Mouse (Mus musculus): ENCODE data around the gene Diaph2. TPM values are rescaled to one million over a fixed set of nuclear protein-coding genes. Genes with fewer than 3 reads are reported as not detected.
A peak's percentile ranks its signal among the peaks of the same experiment; 100 is the strongest.

Diaph2 gene
- polyA plus RNA-seq, 1 experiment = 5.0 TPM

DNA sequence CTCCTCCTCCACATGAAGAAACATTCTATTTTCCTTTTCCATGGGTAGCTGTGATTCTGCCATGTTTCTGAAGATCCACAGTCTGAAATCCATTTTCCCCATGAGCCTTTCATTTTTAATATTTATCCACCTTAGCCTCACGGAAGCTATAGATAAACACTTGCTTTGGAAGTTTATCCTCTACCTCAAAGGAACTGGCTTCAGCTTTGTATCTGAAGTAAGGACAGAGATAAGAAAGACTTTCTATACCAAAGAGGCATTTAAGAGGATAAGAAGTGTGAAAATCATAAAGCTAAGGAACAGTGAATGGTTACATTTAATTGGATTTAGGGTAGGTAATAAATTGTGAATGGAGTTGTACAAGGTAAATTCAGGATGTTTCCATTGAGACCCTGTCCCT lies 480.5 kb downstream of the Diaph2 start:
- H3K27ac ChIP-seq (ENCODE audit: insufficient read depth, low read length) = no peak overlapping the region
- no peaks in the 10 kb centered on the region for H3K4me1 ChIP-seq (ENCODE audit: control insufficient read depth, insufficient read depth, low read length)
- no peaks in the 10 kb centered on the region for H3K27me3 ChIP-seq (ENCODE audit: control insufficient read depth, insufficient read depth, low read length)
- TF ChIP-seq CTCF (IDR thresholded peaks at IDR 0.05; ENCODE audit: borderline replicate concordance, insufficient read depth, low read depth, low read length) = no peak
- no peak overlapping the region for H3K4me3 ChIP-seq (replicated peaks; ENCODE audit: insufficient read depth, low read depth, low read length)
- DNase-seq = no peak
- WGBS = 97% methylated on average over 1 of the region's 1 CpGs

DNA sequence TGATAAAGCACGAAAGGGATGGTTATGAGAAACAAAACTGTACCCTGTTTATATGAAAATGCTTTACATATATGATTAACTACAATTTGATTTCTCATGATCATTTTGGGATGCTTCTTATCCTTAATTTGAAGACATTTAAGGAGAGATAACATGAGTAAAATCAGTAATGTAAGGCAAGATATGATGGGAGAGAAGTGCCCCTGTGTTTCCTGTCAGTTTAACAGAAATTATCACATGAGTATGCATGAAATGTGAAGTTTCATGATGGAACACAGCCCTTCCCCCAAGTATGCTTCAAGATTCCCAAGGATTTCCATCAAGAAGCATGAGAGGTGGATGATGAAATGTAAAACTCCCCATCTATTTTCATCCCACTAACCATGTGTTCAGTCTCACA lies 485.6 kb downstream of the Diaph2 start:
- TF ChIP-seq POLR2A (IDR thresholded peaks at IDR 0.05; ENCODE audit: borderline replicate concordance, insufficient read depth, low read length) = no peak
- TF ChIP-seq CTCF (IDR thresholded peaks at IDR 0.05; ENCODE audit: borderline replicate concordance, insufficient read depth, low read depth, low read length) = no peak
- H3K27me3 ChIP-seq (ENCODE audit: control insufficient read depth, insufficient read depth, low read length) = no peaks in the 10 kb centered on the region
- no peaks in the 10 kb centered on the region for H3K4me1 ChIP-seq (ENCODE audit: control insufficient read depth, insufficient read depth, low read length)
- WGBS = 97% methylated on average over 1 of the region's 1 CpGs
- H3K4me3 ChIP-seq (replicated peaks; ENCODE audit: insufficient read depth, low read depth, low read length) = no peak overlapping the region
- no peak for DNase-seq
- H3K27ac ChIP-seq (ENCODE audit: insufficient read depth, low read length) = no peak overlapping the region

DNA sequence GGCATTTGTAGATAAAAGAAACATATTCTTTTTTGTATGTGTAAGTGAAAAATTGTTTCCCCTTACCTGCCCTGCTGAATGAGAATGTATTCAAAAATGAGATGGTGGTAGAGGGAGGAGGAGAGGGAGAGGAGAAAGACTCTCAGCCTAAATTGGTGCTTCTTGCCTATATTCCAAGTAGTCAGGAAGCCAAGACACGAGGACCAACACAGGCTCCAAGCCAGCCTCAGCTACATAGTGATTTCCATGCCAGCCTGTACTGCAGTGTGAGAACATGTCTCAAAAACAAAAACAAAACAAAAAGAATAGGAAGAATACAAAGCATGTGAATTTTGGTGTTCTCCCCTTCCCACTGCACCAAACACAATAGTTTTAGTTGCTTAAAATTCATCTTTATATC lies 497.1 kb downstream of the Diaph2 start:
- H3K27me3 ChIP-seq (ENCODE audit: control insufficient read depth, insufficient read depth, low read length) = no peaks in the 10 kb centered on the region
- DNase-seq = peak; percentile 39 to 68
- TF ChIP-seq CTCF (IDR thresholded peaks at IDR 0.05; ENCODE audit: borderline replicate concordance, insufficient read depth, low read depth, low read length) = no peak
- TF ChIP-seq POLR2A (IDR thresholded peaks at IDR 0.05; ENCODE audit: borderline replicate concordance, insufficient read depth, low read length) = no peak
- H3K4me3 ChIP-seq (replicated peaks; ENCODE audit: insufficient read depth, low read depth, low read length) = no peak overlapping the region
- H3K27ac ChIP-seq (ENCODE audit: insufficient read depth, low read length) = peak overlapping the region; percentile 47; the same call in 1 of the 2 replicates
- H3K4me1 ChIP-seq (ENCODE audit: control insufficient read depth, insufficient read depth, low read length) = no peaks in the 10 kb centered on the region
- 0% methylated on average over 1 of the region's 1 CpGs for WGBS

DNA sequence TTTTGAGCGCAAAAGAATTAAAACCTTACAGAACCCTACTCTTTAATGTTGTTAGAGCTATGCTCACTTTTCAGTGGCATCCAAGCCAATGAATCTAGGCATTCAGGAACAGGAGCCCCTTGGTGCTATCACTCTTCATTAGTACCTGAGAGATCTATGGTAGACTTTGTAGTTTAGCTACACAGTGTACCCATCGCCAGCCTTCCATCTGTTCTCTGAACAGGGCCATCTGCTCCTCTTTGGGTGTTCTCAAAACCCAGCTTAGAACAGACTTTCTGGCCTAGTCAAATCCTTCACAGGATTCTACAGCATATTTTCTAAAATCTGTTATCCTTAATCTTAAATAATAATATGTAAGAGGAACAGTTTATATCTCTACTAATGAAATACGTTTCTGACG lies 504.1 kb downstream of the Diaph2 start:
- no peaks in the 10 kb centered on the region for H3K27me3 ChIP-seq (ENCODE audit: control insufficient read depth, insufficient read depth, low read length)
- peak; percentile 77 to 88 for DNase-seq
- H3K27ac ChIP-seq (ENCODE audit: insufficient read depth, low read length) = no peak overlapping the region
- no peak for TF ChIP-seq CTCF (IDR thresholded peaks at IDR 0.05; ENCODE audit: borderline replicate concordance, insufficient read depth, low read depth, low read length)
- TF ChIP-seq POLR2A (IDR thresholded peaks at IDR 0.05; ENCODE audit: borderline replicate concordance, insufficient read depth, low read length) = no peak
- WGBS = 32% methylated on average over 4 of the region's 4 CpGs
- H3K4me1 ChIP-seq (ENCODE audit: control insufficient read depth, insufficient read depth, low read length) = no peaks in the 10 kb centered on the region
- H3K4me3 ChIP-seq (replicated peaks; ENCODE audit: insufficient read depth, low read depth, low read length) = no peak overlapping the region

DNA sequence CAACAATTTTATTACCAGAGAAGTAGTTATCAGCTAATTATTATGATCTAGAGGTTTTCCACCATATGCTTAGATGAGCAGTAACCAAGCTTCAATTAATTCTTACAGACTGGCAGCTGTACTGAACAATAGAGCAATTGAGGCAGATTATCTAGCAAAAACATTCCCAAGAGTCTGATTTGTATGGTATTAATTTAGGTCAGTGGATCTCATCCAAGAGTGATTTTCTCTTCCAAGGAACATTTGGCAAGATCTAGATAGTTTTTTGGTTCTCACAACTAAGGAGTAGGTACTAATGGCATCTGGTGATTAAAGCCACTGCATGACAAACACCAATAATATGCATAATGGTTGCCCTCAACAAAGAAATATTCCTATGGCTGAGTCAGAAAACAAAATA lies 516.2 kb downstream of the Diaph2 start:
- Histone ChIP-seq H3K4me1 (ENCODE audit: control insufficient read depth, insufficient read depth, low read length) (peaks cover 3% of the 10 kb centered on the region; the same call in 1 of the 2 replicates), H3K27ac (ENCODE audit: insufficient read depth, low read length) (no peak overlapping the region), H3K4me3 (replicated peaks; ENCODE audit: insufficient read depth, low read depth, low read length) (no peak overlapping the region), H3K27me3 (ENCODE audit: control insufficient read depth, insufficient read depth, low read length) (no peaks in the 10 kb centered on the region)
- peak in 1 of 2 experiments; percentile 59 for DNase-seq
- TF ChIP-seq POLR2A (IDR thresholded peaks at IDR 0.05; ENCODE audit: borderline replicate concordance, insufficient read depth, low read length) (no peak), CTCF (IDR thresholded peaks at IDR 0.05; ENCODE audit: borderline replicate concordance, insufficient read depth, low read depth, low read length) (no peak)

DNA sequence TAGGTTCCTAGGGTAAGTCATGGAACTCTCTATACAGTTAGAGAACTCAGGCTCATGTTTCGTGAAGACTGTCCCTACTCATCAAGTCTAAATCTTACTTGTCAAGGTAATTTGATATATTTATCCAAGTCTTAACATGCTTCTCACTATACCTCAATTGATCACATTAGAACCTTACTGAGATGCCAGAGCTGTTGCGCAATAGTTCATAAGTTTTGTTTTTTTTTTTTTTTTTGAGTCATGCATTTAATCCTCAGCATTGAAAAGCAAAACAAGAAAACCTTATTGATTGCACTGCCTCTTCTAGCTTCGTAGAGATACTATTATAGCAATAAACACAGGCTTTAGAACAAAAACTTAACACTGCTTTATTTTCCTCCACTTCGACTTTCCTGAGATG lies 529.6 kb downstream of the Diaph2 start:
- WGBS = 90% methylated on average over 4 of the region's 4 CpGs
- no peak overlapping the region for H3K27ac ChIP-seq (ENCODE audit: insufficient read depth, low read length)
- H3K4me3 ChIP-seq (replicated peaks; ENCODE audit: insufficient read depth, low read depth, low read length) = no peak overlapping the region
- TF ChIP-seq POLR2A (IDR thresholded peaks at IDR 0.05; ENCODE audit: borderline replicate concordance, insufficient read depth, low read length) (no peak), CTCF (IDR thresholded peaks at IDR 0.05; ENCODE audit: borderline replicate concordance, insufficient read depth, low read depth, low read length) (no peak)
- DNase-seq = no peak
- no peaks in the 10 kb centered on the region for H3K4me1 ChIP-seq (ENCODE audit: control insufficient read depth, insufficient read depth, low read length)
- no peaks in the 10 kb centered on the region for H3K27me3 ChIP-seq (ENCODE audit: control insufficient read depth, insufficient read depth, low read length)

DNA sequence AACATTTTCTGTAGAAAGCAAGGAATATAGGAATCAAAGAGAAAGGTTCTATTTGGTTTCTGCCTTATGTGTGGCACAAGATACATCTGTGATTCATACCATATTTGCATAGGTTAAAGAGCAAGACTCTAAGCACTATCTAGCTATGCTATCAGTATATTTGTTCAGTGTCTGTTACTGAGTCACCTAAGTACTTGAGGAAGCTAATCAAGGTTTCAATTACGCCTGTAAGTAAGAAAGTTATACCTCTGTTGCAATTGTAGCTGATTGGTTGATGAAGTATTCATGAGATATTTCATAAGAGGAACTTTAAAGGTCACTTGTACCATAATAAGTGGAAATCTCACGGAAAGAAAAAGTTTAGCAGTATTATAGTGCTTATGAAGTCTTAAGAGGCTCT lies 531.9 kb downstream of the Diaph2 start:
- Histone ChIP-seq H3K4me3 (replicated peaks; ENCODE audit: insufficient read depth, low read depth, low read length) (no peak overlapping the region), H3K4me1 (ENCODE audit: control insufficient read depth, insufficient read depth, low read length) (no peaks in the 10 kb centered on the region), H3K27ac (ENCODE audit: insufficient read depth, low read length) (no peak overlapping the region), H3K27me3 (ENCODE audit: control insufficient read depth, insufficient read depth, low read length) (no peaks in the 10 kb centered on the region)
- DNase-seq = no peak
- TF ChIP-seq POLR2A (IDR thresholded peaks at IDR 0.05; ENCODE audit: borderline replicate concordance, insufficient read depth, low read length) = no peak
- 86% methylated on average over 2 of the region's 2 CpGs for WGBS

DNA sequence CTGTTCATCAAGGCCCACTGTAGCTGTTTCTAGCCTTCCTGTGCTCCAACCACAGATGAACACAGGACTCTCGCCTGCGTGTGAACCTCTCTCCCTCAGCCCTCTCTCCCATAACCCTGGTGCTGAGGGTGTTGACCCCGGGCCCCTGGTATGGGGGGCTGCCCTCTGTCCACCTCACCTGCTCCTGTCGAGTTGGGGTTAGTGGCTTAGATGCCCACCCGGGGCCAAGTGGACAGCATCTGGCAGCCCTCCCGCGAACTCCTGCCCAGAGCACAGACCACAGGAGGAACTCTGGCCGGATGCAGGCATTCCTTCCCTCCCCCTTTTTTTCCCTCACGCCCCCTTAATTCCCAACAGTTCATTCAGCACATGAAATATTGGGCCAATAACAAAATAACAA lies 537.5 kb downstream of the Diaph2 start:
- no peak for DNase-seq
- 77% methylated on average over 9 of the region's 9 CpGs for WGBS
- Histone ChIP-seq H3K27ac (ENCODE audit: insufficient read depth, low read length) (no peak overlapping the region), H3K4me3 (replicated peaks; ENCODE audit: insufficient read depth, low read depth, low read length) (no peak overlapping the region), H3K4me1 (ENCODE audit: control insufficient read depth, insufficient read depth, low read length) (no peaks in the 10 kb centered on the region), H3K27me3 (ENCODE audit: control insufficient read depth, insufficient read depth, low read length) (no peaks in the 10 kb centered on the region)
- TF ChIP-seq CTCF (IDR thresholded peaks at IDR 0.05; ENCODE audit: borderline replicate concordance, insufficient read depth, low read depth, low read length) (no peak), POLR2A (IDR thresholded peaks at IDR 0.05; ENCODE audit: borderline replicate concordance, insufficient read depth, low read length) (no peak)

DNA sequence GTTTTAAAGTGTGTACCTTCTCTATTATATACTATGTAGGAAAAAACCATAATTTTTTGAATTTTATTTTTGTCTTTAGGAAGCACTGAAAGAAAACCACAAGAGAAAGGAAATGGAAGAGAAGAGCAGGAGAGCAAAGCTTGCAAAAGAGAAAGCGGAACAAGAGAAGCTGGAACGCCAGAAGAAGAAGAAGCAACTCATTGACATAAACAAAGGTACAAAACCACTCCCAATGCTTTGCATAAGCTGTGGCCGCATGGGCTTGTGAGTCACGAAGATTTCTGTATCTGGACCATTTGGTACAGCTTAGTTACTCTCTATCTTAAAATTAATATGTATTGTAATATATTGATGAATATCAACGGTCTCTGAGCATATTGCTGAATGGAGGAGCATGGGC lies 540.2 kb downstream of the Diaph2 start:
- Histone ChIP-seq H3K4me1 (ENCODE audit: control insufficient read depth, insufficient read depth, low read length) (no peaks in the 10 kb centered on the region), H3K4me3 (replicated peaks; ENCODE audit: insufficient read depth, low read depth, low read length) (no peak overlapping the region), H3K27me3 (ENCODE audit: control insufficient read depth, insufficient read depth, low read length) (no peaks in the 10 kb centered on the region), H3K27ac (ENCODE audit: insufficient read depth, low read length) (no peak overlapping the region)
- TF ChIP-seq POLR2A (IDR thresholded peaks at IDR 0.05; ENCODE audit: borderline replicate concordance, insufficient read depth, low read length) (no peak), CTCF (IDR thresholded peaks at IDR 0.05; ENCODE audit: borderline replicate concordance, insufficient read depth, low read depth, low read length) (no peak)
- 93% methylated on average over 5 of the region's 5 CpGs for WGBS
- DNase-seq = no peak
